Mouse (Mus musculus) midbrain, embryonic 16.5 days (tissue): ENCODE data around the gene Alkbh4. TPM values are rescaled to one million over a fixed set of nuclear protein-coding genes. Genes with fewer than 3 reads are reported as not detected.

Experiments
- ATAC-seq: fragments of 200-750 bp; cut with Nextera tagmentation; 2 replicates; pipeline ENCODE4 v1.8.0; 2017; ENCODE audit warnings: moderate TSS enrichment
- H3K27ac ChIP-seq: fragments of 300-500 bp; sonication (generic); 2 replicates; pipeline ENCODE4 v1.5.1; 2014; ENCODE audit warnings: mild to moderate bottlenecking, low read length, mixed read lengths
- H3K27me3 ChIP-seq: fragments of 300-500 bp; sonication (generic); 2 replicates; pipeline ENCODE4 v1.6.1; 2014; ENCODE audit warnings: low read depth, low read length, mixed read lengths; ENCODE audit not compliant: control insufficient read depth, insufficient read depth
- H3K36me3 ChIP-seq: fragments of 300-500 bp; sonication (generic); 2 replicates; pipeline ENCODE4 v1.6.1; 2014; ENCODE audit warnings: mild to moderate bottlenecking, low read length, moderate library complexity, mixed read lengths; ENCODE audit not compliant: control insufficient read depth, insufficient read depth
- H3K4me1 ChIP-seq: fragments of 300-500 bp; sonication (generic); 2 replicates; pipeline ENCODE4 v1.6.1; 2014; ENCODE audit warnings: mild to moderate bottlenecking, low read length, mixed read lengths; ENCODE audit not compliant: control insufficient read depth, insufficient read depth
- H3K4me2 ChIP-seq: fragments of 300-500 bp; sonication (generic); 2 replicates; pipeline ENCODE4 v1.6.1; 2014; ENCODE audit warnings: mild to moderate bottlenecking, low read length, mixed read lengths
- H3K4me3 ChIP-seq: fragments of 300-500 bp; sonication (generic); 2 replicates; pipeline ENCODE4 v1.5.1; 2014; ENCODE audit warnings: low read depth, mild to moderate bottlenecking, low read length, moderate library complexity, mixed read lengths
- H3K9ac ChIP-seq: fragments of 300-500 bp; sonication (generic); 2 replicates; pipeline ENCODE4 v1.6.1; 2014; ENCODE audit warnings: low read depth, low read length, mixed read lengths
- H3K9me3 ChIP-seq: fragments of 300-500 bp; sonication (generic); replicated peaks from 2 replicates; pipeline ENCODE4 v1.6.1; 2014; ENCODE audit warnings: mild to moderate bottlenecking, low read length, mixed read lengths; ENCODE audit not compliant: control insufficient read depth, poor library complexity, severe bottlenecking
- WGBS: fragments of 180-500 bp; shearing (Covaris S2); extraction: QIAGEN DNeasy Blood & Tissue Kit; methylation state at CpG from one replicate; pipeline ENCODE4 v1.1.7; 2014; 5-methylcytosine and 5-hydroxymethylcytosine counted together
- polyA plus RNA-seq: library from polyadenylated mRNA; unstranded; fragments of >200 nt; fragmentation: Nextera tagmentation; extraction: Ambion mirVana; gene quantifications from 2 replicates; pipeline ENCODE4 v1.2.1, GENCODE M21; 2015

The Alkbh4 gene
- polyA plus RNA-seq, 1 experiment from 2014 or later, result 20.5 TPM

- Histone ChIP-seq H3K4me2 (peak within 1 kb of the TSS; percentile 92), H3K4me1 (peaks cover 21% of the 10 kb centered on the region), H3K9ac (peak within 1 kb of the TSS; percentile 80), H3K27ac (peak within 1 kb of the TSS; percentile 77), H3K36me3 (peaks cover 3% of the 10 kb centered on the region; the same call in 1 of the 2 replicates), H3K27me3 (no peaks in the 10 kb centered on the region), H3K4me3 (peak within 1 kb of the TSS; percentile 58), H3K9me3 (no peaks in the 10 kb centered on the region)
- WGBS, result 3% methylated on average over 49 of the region's 49 CpGs
- ATAC-seq, result peak; percentile 88
These were observed 34.8 kb downstream of the Alkbh4 start, which contains the start of gene Orai2 for GRCm38 (mm10) chr5:136170512-136171362. Gene Orai2, minus strand, starts transcription at chr5:136170713.

GRCm38 (mm10) chr5:136171363-136172341 lies 35.7 kb downstream of the Alkbh4 start:
- ATAC-seq, result no peak

GRCm38 (mm10) chr5:136172939-136173338 lies 37.0 kb downstream of the Alkbh4 start:
- 79% methylated on average over 9 of the region's 9 CpGs for WGBS
- no peak for ATAC-seq
- H3K4me3 ChIP-seq, result no peak overlapping the region
- H3K9me3 ChIP-seq, result no peaks in the 10 kb centered on the region
- H3K27ac ChIP-seq, result no peak overlapping the region
- H3K27me3 ChIP-seq, result no peaks in the 10 kb centered on the region
- no peaks in the 10 kb centered on the region for H3K36me3 ChIP-seq
- peaks cover 21% of the 10 kb centered on the region for H3K4me1 ChIP-seq
- no peak overlapping the region for H3K9ac ChIP-seq
- H3K4me2 ChIP-seq, result no peak overlapping the region

More at GRCm38 (mm10) chr5:136171363-136172341, 35.7 kb downstream of the Alkbh4 start:
- H3K9ac ChIP-seq, result peak overlapping the region; percentile 80
- peaks cover 21% of the 10 kb centered on the region for H3K4me1 ChIP-seq
- peak overlapping the region; percentile 58 for H3K4me3 ChIP-seq
- peaks cover 3% of the 10 kb centered on the region; the same call in 1 of the 2 replicates for H3K36me3 ChIP-seq
- WGBS, result 35% methylated on average over 17 of the region's 17 CpGs
- H3K4me2 ChIP-seq, result peak overlapping the region; percentile 92
- no peaks in the 10 kb centered on the region for H3K9me3 ChIP-seq
- H3K27me3 ChIP-seq, result no peaks in the 10 kb centered on the region
- peak overlapping the region; percentile 77 for H3K27ac ChIP-seq

GRCm38 (mm10) chr5:136173606-136174463 lies 37.9 kb downstream of the Alkbh4 start:
- Histone ChIP-seq H3K27ac (peak overlapping the region; percentile 70), H3K9ac (peak overlapping the region; percentile 44; the same call in 1 of the 2 replicates), H3K27me3 (no peaks in the 10 kb centered on the region), H3K4me3 (no peak overlapping the region), H3K9me3 (no peaks in the 10 kb centered on the region), H3K4me1 (peaks cover 21% of the 10 kb centered on the region), H3K36me3 (peaks cover 6% of the 10 kb centered on the region), H3K4me2 (no peak overlapping the region)
- ATAC-seq, result no peak
- WGBS, result 39% methylated on average over 9 of the region's 9 CpGs

- peaks cover 28% of the 10 kb centered on the region for H3K36me3 ChIP-seq
These were observed 43.6 kb downstream of the Alkbh4 start for GRCm38 (mm10) chr5:136179594-136179993.

GRCm38 (mm10) chr5:136181197-136181596 lies 45.3 kb downstream of the Alkbh4 start:
- Histone ChIP-seq H3K4me3 (no peak overlapping the region), H3K9ac (no peak overlapping the region), H3K4me1 (no peaks in the 10 kb centered on the region), H3K4me2 (no peak overlapping the region), H3K27ac (no peak overlapping the region), H3K9me3 (no peaks in the 10 kb centered on the region), H3K27me3 (no peaks in the 10 kb centered on the region), H3K36me3 (peaks cover 28% of the 10 kb centered on the region)
- WGBS, result 89% methylated on average over 6 of the region's 6 CpGs
- no peak for ATAC-seq

More at GRCm38 (mm10) chr5:136179594-136179993, 43.6 kb downstream of the Alkbh4 start:
- no peak overlapping the region for H3K4me3 ChIP-seq
- 85% methylated on average over 5 of the region's 5 CpGs for WGBS
- H3K9ac ChIP-seq, result no peak overlapping the region
- no peaks in the 10 kb centered on the region for H3K9me3 ChIP-seq
- ATAC-seq, result no peak
- no peak overlapping the region for H3K4me2 ChIP-seq
- no peak overlapping the region for H3K27ac ChIP-seq
- no peaks in the 10 kb centered on the region for H3K4me1 ChIP-seq
- H3K27me3 ChIP-seq, result no peaks in the 10 kb centered on the region

GRCm38 (mm10) chr5:136182049-136182448 lies 46.1 kb downstream of the Alkbh4 start:
- Histone ChIP-seq H3K4me2 (no peak overlapping the region), H3K4me3 (no peak overlapping the region), H3K27me3 (no peaks in the 10 kb centered on the region), H3K4me1 (no peaks in the 10 kb centered on the region), H3K9me3 (no peaks in the 10 kb centered on the region), H3K9ac (no peak overlapping the region), H3K36me3 (peaks cover 28% of the 10 kb centered on the region), H3K27ac (no peak overlapping the region)
- 90% methylated on average over 6 of the region's 6 CpGs for WGBS
- ATAC-seq, result no peak

- ATAC-seq, result no peak
- Histone ChIP-seq H3K9ac (no peak overlapping the region), H3K27me3 (no peaks in the 10 kb centered on the region), H3K4me2 (no peak overlapping the region), H3K27ac (no peak overlapping the region), H3K9me3 (no peaks in the 10 kb centered on the region), H3K4me3 (no peak overlapping the region), H3K4me1 (no peaks in the 10 kb centered on the region), H3K36me3 (peaks cover 28% of the 10 kb centered on the region)
- 96% methylated on average over 4 of the region's 4 CpGs for WGBS
These were observed 46.9 kb downstream of the Alkbh4 start for GRCm38 (mm10) chr5:136182830-136183229.
